Mouse (Mus musculus): ENCODE measurements at regions not wholly inside any gene's neighbourhood (a gene's known extent, or its start where the extent isn't known, plus 50 kb on each side); places are given as distances from the start of the nearest gene placed in this dataset.

GRCm38 (mm10) chr16:87295727-87296126 is 58.3 kb upstream of the N6amt1 start:
- intact Hi-C loops (cut with DNase I): no loop called here
- no peak for DNase-seq

- no peak for DNase-seq
- intact Hi-C loops (cut with DNase I): no loop called here
These were observed 61.2 kb upstream of the N6amt1 start for GRCm38 (mm10) chr16:87292826-87293225.

GRCm38 (mm10) chr16:87291716-87292115 is 62.3 kb upstream of the N6amt1 start:
- no peak for DNase-seq
- intact Hi-C loops (cut with DNase I): no loop called here

- intact Hi-C loops (cut with DNase I): loop anchor here (2.0 kb wide), 1 partner anchor 37 kb away; no protein-coding TSS in a partner anchor
- no peak for DNase-seq
These were observed 68.3 kb upstream of the N6amt1 start for GRCm38 (mm10) chr16:87285639-87286038.

- DNase-seq: peak; percentile 40 to 54
- intact Hi-C loops (cut with DNase I): loop anchor here (2.0 kb wide), 1 partner anchor 36 kb away; no protein-coding TSS in a partner anchor
These were observed 69.0 kb upstream of the N6amt1 start for GRCm38 (mm10) chr16:87284835-87285510.

GRCm38 (mm10) chr16:87278518-87278917 is 75.5 kb upstream of the N6amt1 start:
- intact Hi-C loops (cut with DNase I): loop anchor here (2.0 kb wide), 1 partner anchor 28 kb away; no protein-coding TSS in a partner anchor
- DNase-seq: peak in 1 of 2 experiments; percentile 40

- no peak for DNase-seq
- intact Hi-C loops (cut with DNase I): no loop called here
These were observed 81.6 kb upstream of the N6amt1 start for GRCm38 (mm10) chr16:87272363-87272762.

GRCm38 (mm10) chr16:87267954-87268804 is 85.8 kb upstream of the N6amt1 start:
- intact Hi-C loops (cut with DNase I): no loop called here
- peak; percentile 62 to 73 for DNase-seq

- intact Hi-C loops (cut with DNase I): no loop called here
These were observed 86.5 kb upstream of the N6amt1 start for GRCm38 (mm10) chr16:87267517-87267916.

GRCm38 (mm10) chr16:87263571-87263970 is 90.4 kb upstream of the N6amt1 start:
- intact Hi-C loops (cut with DNase I): loop anchor here (5.0 kb wide), 3 partner anchors 44 to 1461 kb away; partner anchors contain the start of genes Adamts1 and N6amt1
- DNase-seq: peak; percentile 85 to 90

More at GRCm38 (mm10) chr16:87267517-87267916, 86.5 kb upstream of the N6amt1 start:
- no peak for DNase-seq

- intact Hi-C loops (cut with DNase I): loop anchor here (5.0 kb wide), 3 partner anchors 44 to 1461 kb away; partner anchors contain the start of genes Adamts1 and N6amt1
- DNase-seq: peak; percentile 50 to 60
These were observed 90.9 kb upstream of the N6amt1 start for GRCm38 (mm10) chr16:87263041-87263440.

- DNase-seq: no peak
- intact Hi-C loops (cut with DNase I): loop anchor here (5.0 kb wide), 3 partner anchors 45 to 1460 kb away; partner anchors contain the start of genes Adamts1 and N6amt1
These were observed 91.5 kb upstream of the N6amt1 start for GRCm38 (mm10) chr16:87262497-87262896.

- intact Hi-C loops (cut with DNase I): loop anchor here (5.0 kb wide), 3 partner anchors 46 to 1459 kb away; partner anchors contain the start of genes Adamts1 and N6amt1
- peak; percentile 87 to 93 for DNase-seq
These were observed 92.5 kb upstream of the N6amt1 start for GRCm38 (mm10) chr16:87261527-87261926.

- intact Hi-C loops (cut with DNase I): no loop called here
- DNase-seq: no peak
These were observed 99.2 kb upstream of the N6amt1 start for GRCm38 (mm10) chr16:87254736-87255135.

GRCm38 (mm10) chr16:87250531-87250930 is 103.5 kb upstream of the N6amt1 start:
- intact Hi-C loops (cut with DNase I): loop anchor here (2.0 kb wide), 1 partner anchor 28 kb away; no protein-coding TSS in a partner anchor
- peak; percentile 33 to 51 for DNase-seq

GRCm38 (mm10) chr16:87249903-87250302 is 104.1 kb upstream of the N6amt1 start:
- DNase-seq: peak; percentile 50 to 64
- intact Hi-C loops (cut with DNase I): loop anchor here (2.0 to 5.0 kb wide), 5 partner anchors 29 to 948 kb away; no protein-coding TSS in a partner anchor

- intact Hi-C loops (cut with DNase I): loop anchor here (1.0 to 5.0 kb wide), 5 partner anchors 36 to 946 kb away; no protein-coding TSS in a partner anchor
- DNase-seq: peak; percentile 74 to 86
These were observed 105.4 kb upstream of the N6amt1 start for GRCm38 (mm10) chr16:87248501-87249030.

- intact Hi-C loops (cut with DNase I): loop anchor here (1.0 to 5.0 kb wide), 4 partner anchors 364 to 1439 kb away; no protein-coding TSS in a partner anchor
- peak; percentile 86 to 87 for DNase-seq
These were observed 107.8 kb upstream of the N6amt1 start for GRCm38 (mm10) chr16:87245933-87246791.

- intact Hi-C loops (cut with DNase I): loop anchor here (5.0 kb wide), 1 partner anchor 943 kb away; no protein-coding TSS in a partner anchor
- DNase-seq: no peak
These were observed 108.5 kb upstream of the N6amt1 start for GRCm38 (mm10) chr16:87245441-87245840.
